Mouse (Mus musculus) embryonic fibroblast, embryonic 13.5 days (primary cell): ENCODE measurements at regions not wholly inside any gene's neighbourhood (a gene's known extent, or its start where the extent isn't known, plus 50 kb on each side); places are given as distances from the start of the nearest gene placed in this dataset.

Source experiments
- H3K27ac ChIP-seq: 2 replicates; pipeline ENCODE4 v1.5.1; 2012; ENCODE audit warnings: low read length, control low read depth, inconsistent platforms; ENCODE audit not compliant: insufficient read depth
- H3K4me1 ChIP-seq: 2 replicates; pipeline ENCODE4 v1.6.1; 2011; ENCODE audit warnings: low read length; ENCODE audit not compliant: control insufficient read depth, insufficient read depth
- H3K4me3 ChIP-seq: 2 replicates; pipeline ENCODE4 v1.5.1; 2011; ENCODE audit warnings: mild to moderate bottlenecking, control low read depth, low read length; ENCODE audit not compliant: insufficient read depth
- CTCF ChIP-seq: IDR thresholded peaks from 2 replicates; pipeline ENCODE4 v1.5.1; 2011; ENCODE audit warnings: mild to moderate bottlenecking, control low read depth, low read length, moderate library complexity, borderline replicate concordance; ENCODE audit not compliant: insufficient read depth
- POLR2A ChIP-seq: IDR thresholded peaks from 2 replicates; pipeline ENCODE4 v1.6.1; 2011; ENCODE audit warnings: low read depth, mild to moderate bottlenecking, control low read depth, low read length, moderate library complexity

DNA sequence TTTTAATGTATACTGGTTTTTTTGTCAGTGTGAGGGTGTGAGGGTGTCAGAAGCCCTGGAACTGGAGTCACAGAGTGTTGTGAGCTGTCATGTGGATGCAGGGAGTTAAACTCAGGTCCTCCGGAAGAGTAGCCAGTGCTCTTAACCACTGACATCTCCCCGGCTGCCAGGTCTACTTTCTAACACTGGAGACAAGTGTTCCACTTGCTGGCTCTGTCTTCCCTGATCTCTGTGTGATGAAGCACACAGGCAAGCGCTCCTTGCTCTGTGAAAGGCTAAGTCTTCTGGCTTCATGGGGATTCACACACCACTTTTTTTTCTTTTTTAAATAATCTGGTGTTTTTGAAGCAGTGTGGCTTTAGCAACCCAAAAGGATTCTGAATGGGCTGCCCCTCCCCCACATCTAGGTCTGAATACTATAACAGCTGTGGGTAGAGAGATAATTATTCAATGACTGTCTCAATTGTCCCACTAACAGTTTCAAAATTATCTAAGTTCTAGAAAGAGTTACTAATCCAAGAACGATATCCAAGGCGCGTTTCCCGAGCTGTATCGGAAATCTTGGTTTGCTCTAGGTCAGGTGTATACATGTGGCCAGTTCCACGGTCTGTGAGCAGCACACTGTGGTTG is 208.4 kb upstream of the Smim15 start:
- TF ChIP-seq POLR2A (no peak), CTCF (no peak)
- Histone ChIP-seq H3K4me1 (peaks cover 21% of the 10 kb centered on the region), H3K4me3 (no peak overlapping the region), H3K27ac (no peak overlapping the region)

DNA sequence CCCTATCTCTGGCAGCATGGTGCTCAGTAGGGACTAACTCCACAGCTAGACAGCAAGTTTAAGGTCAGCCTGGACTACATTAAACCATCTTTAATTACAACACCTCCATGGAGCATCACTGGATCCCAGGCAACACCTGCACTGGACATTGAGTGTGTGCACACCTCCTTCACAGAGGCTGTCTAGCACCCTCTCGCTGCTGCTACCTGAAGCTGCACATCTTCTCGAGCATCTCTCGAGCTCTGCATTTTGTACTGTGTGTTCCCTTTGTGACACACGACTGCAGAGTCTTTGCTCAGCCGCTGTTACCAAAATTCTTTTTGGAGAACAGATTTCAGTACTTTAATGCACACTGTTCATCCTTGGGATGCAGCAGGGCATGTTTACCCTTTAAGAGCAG is 212.2 kb upstream of the Smim15 start:
- no peak overlapping the region for H3K4me3 ChIP-seq
- H3K27ac ChIP-seq: no peak overlapping the region
- TF ChIP-seq CTCF (no peak), POLR2A (no peak)

DNA sequence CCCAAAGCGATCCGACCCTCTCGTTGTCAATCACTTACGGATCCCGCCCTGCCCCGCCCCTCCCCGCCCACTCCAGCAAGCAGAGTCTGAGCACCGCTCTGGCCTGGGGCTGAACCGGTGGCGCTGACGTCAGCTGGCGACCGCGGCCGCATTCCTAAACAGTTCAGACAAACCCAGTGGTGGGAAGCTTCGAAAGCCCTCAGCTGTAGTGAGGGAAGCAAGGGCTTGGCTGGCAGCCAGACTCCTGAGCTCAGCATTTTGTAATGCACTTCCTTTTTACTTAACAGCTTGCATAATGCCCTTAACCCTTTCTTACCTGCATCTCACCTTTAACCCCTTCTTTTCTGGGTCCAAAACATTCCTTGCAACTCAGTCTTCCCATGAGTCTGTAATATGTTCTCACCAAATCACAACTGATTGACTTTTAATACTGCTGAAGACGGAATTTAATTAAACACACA is 213.0 kb upstream of the Smim15 start:
- Histone ChIP-seq H3K4me3 (no peak overlapping the region), H3K4me1 (peaks cover 8% of the 10 kb centered on the region), H3K27ac (no peak overlapping the region)
- TF ChIP-seq CTCF: no peak

More for the DNA sequence above, 212.2 kb upstream of the Smim15 start:
- H3K4me1 ChIP-seq: peaks cover 7% of the 10 kb centered on the region

DNA sequence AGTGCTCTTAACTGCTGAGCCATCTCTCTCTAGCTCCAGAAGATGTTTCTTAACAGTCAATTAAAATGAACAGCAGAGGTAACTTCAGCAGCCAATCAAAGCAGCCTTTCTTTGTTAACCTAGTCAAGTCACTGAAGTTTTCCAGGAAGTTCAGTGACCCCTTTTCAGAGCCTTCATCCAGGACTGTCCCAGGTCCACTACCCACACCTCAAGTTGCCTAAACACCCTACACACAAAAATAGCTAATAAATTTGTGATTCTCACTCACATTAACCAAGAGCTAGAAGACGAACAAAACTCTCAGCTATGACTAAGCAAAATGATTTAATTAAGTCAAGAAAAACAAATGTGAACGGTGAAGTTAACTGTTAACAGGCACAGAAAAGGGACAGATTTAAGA is 214.0 kb upstream of the Smim15 start:
- Histone ChIP-seq H3K27ac (peak overlapping the region; percentile 88), H3K4me3 (no peak overlapping the region), H3K4me1 (peaks cover 7% of the 10 kb centered on the region)
- TF ChIP-seq POLR2A: no peak
- TF ChIP-seq CTCF: no peak

DNA sequence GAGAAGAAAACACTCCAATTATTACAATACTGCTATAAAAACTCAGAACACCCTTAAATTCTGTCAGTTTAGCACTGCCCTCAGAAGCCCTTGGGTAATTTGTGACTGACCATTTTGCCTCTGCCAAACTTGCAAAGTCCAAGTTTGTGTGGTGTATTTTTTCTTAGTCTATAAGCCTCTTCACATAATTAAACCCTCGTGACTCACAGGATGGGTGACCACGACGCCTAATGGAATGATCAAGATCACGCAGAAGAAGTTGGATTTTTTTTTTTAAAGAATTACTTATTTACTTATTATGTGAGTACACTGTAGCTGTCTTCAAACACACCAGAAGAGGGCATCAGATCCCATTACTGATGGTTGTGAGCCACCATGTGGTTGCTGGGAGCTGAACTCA is 214.4 kb upstream of the Smim15 start:
- no peak for TF ChIP-seq POLR2A
- no peak for TF ChIP-seq CTCF
- Histone ChIP-seq H3K27ac (peak overlapping the region; percentile 88), H3K4me1 (peaks cover 7% of the 10 kb centered on the region), H3K4me3 (no peak overlapping the region)

DNA sequence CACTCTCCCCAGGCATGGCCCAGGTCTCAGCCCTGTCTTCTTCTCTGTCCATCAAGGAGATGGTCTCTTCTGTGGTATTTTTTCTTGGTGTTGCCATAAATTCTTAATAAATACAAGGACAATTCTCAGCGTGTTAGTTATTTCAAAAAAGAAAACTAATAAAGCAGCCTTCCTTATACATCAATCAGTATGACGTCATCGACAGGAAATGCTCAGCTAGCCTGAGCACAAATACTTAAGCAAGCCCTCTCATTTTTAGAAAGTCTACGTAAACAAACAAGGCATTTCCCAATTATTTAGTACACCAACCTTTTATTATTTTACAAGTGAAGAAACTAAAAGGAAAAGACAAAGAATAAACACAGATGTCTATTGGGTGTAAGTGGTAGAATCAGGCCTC is 218.6 kb upstream of the Smim15 start:
- H3K27ac ChIP-seq: no peak overlapping the region
- H3K4me3 ChIP-seq: no peak overlapping the region
- TF ChIP-seq CTCF (no peak), POLR2A (no peak)
- peaks cover 4% of the 10 kb centered on the region for H3K4me1 ChIP-seq

DNA sequence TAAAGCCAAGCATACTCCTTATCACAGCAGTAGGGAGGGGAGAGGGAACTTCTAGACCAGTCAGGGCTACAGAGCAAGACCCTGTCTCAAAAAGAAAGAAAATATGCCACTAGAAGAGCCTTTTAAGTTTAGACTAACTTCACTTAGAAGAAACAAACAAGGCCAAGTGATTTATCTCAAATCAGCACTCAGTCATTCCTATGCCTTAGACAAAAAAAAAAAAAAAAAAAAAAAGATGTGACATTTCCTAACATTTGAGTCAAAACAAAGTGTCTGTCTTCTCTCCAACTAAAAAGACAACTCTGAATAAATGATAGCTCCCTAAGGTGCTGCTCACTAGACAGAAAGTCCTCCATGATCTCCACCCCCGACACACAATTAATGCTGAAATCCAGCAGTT is 220.9 kb upstream of the Smim15 start:
- Histone ChIP-seq H3K4me1 (peaks cover 4% of the 10 kb centered on the region), H3K27ac (no peak overlapping the region), H3K4me3 (no peak overlapping the region)
- TF ChIP-seq POLR2A: no peak
- TF ChIP-seq CTCF: no peak

DNA sequence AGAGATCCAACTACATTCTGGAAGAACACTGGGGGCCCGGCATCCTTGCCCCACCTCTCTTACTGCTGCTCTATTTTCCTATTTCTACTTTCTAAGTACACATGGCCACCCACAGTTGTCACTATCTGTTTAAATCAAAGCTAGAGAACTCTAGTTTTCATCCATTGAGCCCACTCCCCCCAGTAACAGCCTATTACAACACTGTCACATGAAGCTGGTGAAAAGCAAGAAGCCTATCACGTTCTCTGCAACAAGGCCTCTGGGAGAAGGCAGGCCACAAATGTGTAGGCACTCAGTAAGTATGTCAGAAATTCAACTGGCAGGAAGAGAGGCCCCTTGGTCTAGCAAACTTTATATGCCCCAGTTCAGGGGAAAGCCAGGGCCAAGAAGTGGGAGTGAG is 222.0 kb upstream of the Smim15 start:
- no peak for TF ChIP-seq CTCF
- TF ChIP-seq POLR2A: no peak
- H3K27ac ChIP-seq: no peak overlapping the region
- no peak overlapping the region for H3K4me3 ChIP-seq
- H3K4me1 ChIP-seq: peaks cover 4% of the 10 kb centered on the region

DNA sequence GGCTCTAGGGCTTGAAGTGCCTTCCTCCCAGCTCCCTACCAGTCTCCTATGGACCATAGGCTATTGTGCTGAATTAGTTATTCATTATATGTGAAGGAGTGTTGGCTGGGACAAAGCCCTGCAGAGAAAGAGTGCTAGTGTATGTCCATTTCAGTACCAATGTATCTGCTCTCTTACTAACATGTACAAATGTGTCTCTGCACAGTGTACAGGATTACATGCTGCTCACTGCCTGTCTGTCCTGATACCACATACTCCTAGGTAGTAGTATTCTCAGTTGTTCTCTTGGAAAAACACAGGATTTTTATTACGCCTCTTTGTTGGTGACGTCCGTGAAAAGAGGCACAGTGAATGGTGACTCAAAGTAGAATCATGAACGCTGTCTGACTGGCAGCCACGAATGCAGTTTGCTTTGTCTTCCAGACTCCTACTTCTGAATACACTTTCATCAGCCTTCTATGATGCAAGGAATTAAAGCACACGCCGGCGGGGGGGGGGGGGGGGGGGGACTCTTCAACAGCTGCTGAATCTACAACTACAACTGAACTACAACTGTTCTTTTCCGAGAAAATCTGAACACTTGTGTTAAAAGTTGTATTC is 230.6 kb upstream of the Smim15 start:
- Histone ChIP-seq H3K4me3 (no peak overlapping the region), H3K27ac (peak overlapping the region; percentile 66; the same call in 1 of the 2 replicates), H3K4me1 (peaks cover 11% of the 10 kb centered on the region; the same call in 1 of the 2 replicates)
- no peak for TF ChIP-seq POLR2A
- TF ChIP-seq CTCF: no peak

DNA sequence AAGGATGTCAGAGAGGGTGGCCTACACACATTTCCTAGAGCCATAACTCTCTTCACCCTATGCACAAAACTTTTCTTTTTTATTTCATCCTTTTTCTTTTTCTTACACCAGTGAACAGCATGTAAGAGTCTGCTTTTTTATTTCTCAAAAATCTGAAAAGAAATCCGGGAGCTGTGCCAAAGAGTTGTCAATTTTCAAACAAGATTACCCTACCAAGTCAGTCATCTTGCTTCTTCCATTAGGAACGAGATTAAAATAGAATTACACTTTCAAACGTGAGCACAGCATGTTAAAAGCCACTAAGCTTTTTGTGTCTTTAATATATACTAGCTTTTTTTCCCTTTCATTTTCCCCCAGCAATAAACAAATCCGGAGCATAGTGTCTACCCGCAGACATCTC is 232.2 kb upstream of the Smim15 start:
- Histone ChIP-seq H3K27ac (no peak overlapping the region), H3K4me3 (no peak overlapping the region), H3K4me1 (peaks cover 11% of the 10 kb centered on the region; the same call in 1 of the 2 replicates)
- no peak for TF ChIP-seq CTCF
- no peak for TF ChIP-seq POLR2A
